Mouse (Mus musculus) brain, embryonic 14.5 days (tissue): ENCODE measurements at regions not wholly inside any gene's neighbourhood (a gene's known extent, or its start where the extent isn't known, plus 50 kb on each side); places are given as distances from the start of the nearest gene placed in this dataset.

Experiments used
- CTCF ChIP-seq: fragments of 200-500 bp; IDR thresholded peaks from 2 replicates; pipeline ENCODE4 v1.5.1; 2012; ENCODE audit warnings: inconsistent platforms, mild to moderate bottlenecking, moderate library complexity, borderline replicate concordance; ENCODE audit not compliant: insufficient read depth, insufficient read length; ENCODE audit errors: extremely low read depth
- POLR2A ChIP-seq: fragments of 200-500 bp; IDR thresholded peaks from 2 replicates; pipeline ENCODE4 v1.6.1; 2012; ENCODE audit warnings: mild to moderate bottlenecking, inconsistent platforms, borderline replicate concordance; ENCODE audit not compliant: poor library complexity, insufficient read depth, insufficient read length, severe bottlenecking; ENCODE audit errors: extremely low read depth

DNA sequence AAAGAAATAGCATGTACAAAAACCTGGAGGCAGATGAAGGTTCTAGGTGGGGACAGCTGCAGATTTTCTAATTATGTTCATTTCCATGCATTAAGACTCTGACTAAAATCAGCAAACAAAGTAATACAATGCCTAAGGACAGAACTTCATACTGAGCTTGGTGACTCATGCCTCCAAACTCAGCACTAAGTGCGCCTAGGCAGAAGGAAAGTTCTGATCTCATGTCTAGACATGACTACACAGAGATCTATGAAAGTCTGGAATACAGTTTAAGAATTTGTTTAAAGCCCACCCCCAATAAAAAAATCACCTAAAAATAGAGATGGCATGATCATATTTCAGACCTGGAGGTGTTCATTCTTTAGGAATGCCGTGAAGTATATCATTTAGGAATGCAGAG, 442.8 kb downstream of the Mei4 start:
- TF ChIP-seq CTCF (no peak), POLR2A (no peak)
